Comparison of ENCODE assay signal across 9 mouse cellular contexts in genomic region chr10:93888590-93888934, GRCm38 (mm10). TPM values are rescaled to one million over a fixed set of nuclear protein-coding genes. Genes with fewer than 3 reads are reported as not detected.
DNase-seq lines count a peak whose midpoint lies in the region; ATAC-seq and TF ChIP-seq lines count a peak whose summit lies in the region.
"Had no signal": no experiment of that assay in that cellular context is flagged by ENCODE, and none has a peak within 500 bp of the region (broad histone marks: within the 10 kb centered on the region; RNA-seq: fewer than 3 reads in every experiment).

No protein-coding gene starts in this region.

- peak overlapping the region; percentile 94 for H3K4me3 ChIP-seq in lung, embryonic 15.5 days
- peak overlapping the region; percentile 99 for H3K4me3 ChIP-seq in limb, embryonic 13.5 days
- H3K4me3 ChIP-seq in small intestine, adult 2 months (ENCODE audit: low read depth, low read length): peak overlapping the region; percentile 87

- H3K4me1 ChIP-seq in lung, embryonic 15.5 days: peaks cover 7% of the 10 kb centered on the region; the same call in 1 of the 2 replicates
- H3K4me1 ChIP-seq in limb, embryonic 13.5 days: peaks cover 12% of the 10 kb centered on the region
- H3K4me1 ChIP-seq in small intestine, adult 2 months (ENCODE audit: control insufficient read depth, insufficient read depth, insufficient read length, low read length): no peaks in the 10 kb centered on the region

- H3K27me3 ChIP-seq in lung, embryonic 15.5 days: no peaks in the 10 kb centered on the region
- no peaks in the 10 kb centered on the region for H3K27me3 ChIP-seq in limb, embryonic 13.5 days
- H3K27me3 ChIP-seq in small intestine, adult 2 months (ENCODE audit: control insufficient read depth, insufficient read depth, low read length): no peaks in the 10 kb centered on the region

- H3K9ac ChIP-seq in lung, embryonic 15.5 days: peak overlapping the region; percentile 96
- H3K9ac ChIP-seq in limb, embryonic 13.5 days: peak overlapping the region; percentile 96

- no peak for DNase-seq in lung, postnatal 4 days
- no peak for DNase-seq in thymus, postnatal 0 days (ENCODE audit: low spot score)
- no peak for DNase-seq in adrenal gland, adult 8-10 months

- TF ChIP-seq CTCF in small intestine, adult 2 months (IDR thresholded peaks at IDR 0.05; ENCODE audit: extremely low read depth, insufficient read length, insufficient replicate concordance, low read depth, low read length): no peak

- TF ChIP-seq POLR2A in small intestine, adult 2 months (IDR thresholded peaks at IDR 0.05; ENCODE audit: low read depth, low read length): no peak

- no peak for ATAC-seq in lung, embryonic 15.5 days (ENCODE audit: borderline replicate concordance, extremely low read depth, low FRiP score, low TSS enrichment)
- ATAC-seq in erythroblast, adult 5-6 weeks (replicated peaks; ENCODE audit: low FRiP score, poor library complexity, severe bottlenecking): 0 out of 2 replicates have a peak, but pooled peaks have one; percentile 0
- ATAC-seq in limb, embryonic 13.5 days (ENCODE audit: low FRiP score, low read depth): no peak
- ATAC-seq in monocyte, adult 5-6 weeks (replicated peaks; ENCODE audit: insufficient number of reproducible peaks, low FRiP score, low TSS enrichment, poor library complexity, severe bottlenecking): no peak

- WGBS in lung, embryonic 15.5 days: 12% methylated on average over 10 of the region's 10 CpGs
- 17% methylated on average over 10 of the region's 10 CpGs for WGBS in limb, embryonic 13.5 days
- 7% methylated on average over 10 of the region's 10 CpGs for WGBS in small intestine, adult 2 months

- peak overlapping the region; percentile 80; the same call in 1 of the 2 replicates for H3K27ac ChIP-seq in lung, embryonic 15.5 days
- no peak overlapping the region for H3K27ac ChIP-seq in limb, embryonic 13.5 days
- H3K27ac ChIP-seq in small intestine, adult 2 months (ENCODE audit: insufficient read depth, low read depth, low read length): no peak overlapping the region

- peaks cover 29% of the 10 kb centered on the region for H3K36me3 ChIP-seq in lung, embryonic 15.5 days
- peaks cover 35% of the 10 kb centered on the region for H3K36me3 ChIP-seq in limb, embryonic 13.5 days
- H3K36me3 ChIP-seq in small intestine, adult 2 months (ENCODE audit: control insufficient read depth, insufficient read depth, low read length): peaks cover 15% of the 10 kb centered on the region

- H3K4me2 ChIP-seq in lung, embryonic 15.5 days: peak overlapping the region; percentile 81
- peak overlapping the region; percentile 92 for H3K4me2 ChIP-seq in limb, embryonic 13.5 days (replicated peaks)

- no peaks in the 10 kb centered on the region for H3K9me3 ChIP-seq in lung, embryonic 15.5 days
- no peaks in the 10 kb centered on the region for H3K9me3 ChIP-seq in limb, embryonic 13.5 days

RNA-seq across cellular contexts. Expression of gene Metap2, which starts 8.3 kb away (rescaled TPM):
- 172 and 180 TPM in 2 replicates for polyA plus RNA-seq in lung, embryonic 15.5 days (2015; fragmentation: Nextera tagmentation; extraction: Ambion mirVana)
- total RNA-seq in erythroblast, adult 5-6 weeks (2015; ENCODE audit: low replicate concordance): 2,780 and 3,362 TPM in 2 replicates
- 4,625 and 6,978 TPM in 2 replicates for total RNA-seq in erythroblast, adult 5-6 weeks (2017; ENCODE audit: low replicate concordance)
- 188 and 194 TPM in 2 replicates for polyA plus RNA-seq in limb, embryonic 13.5 days (2015; fragmentation: Nextera tagmentation; extraction: Ambion mirVana)
- polyA plus RNA-seq in small intestine, adult 2 months (2012; rRNA removed): 4.9 and 9.5 TPM in 2 replicates
- 120 to 140 TPM (median 133 TPM) in 3 replicates for total RNA-seq in monocyte, adult 5-6 weeks (2017)
- polyA plus RNA-seq in thymus, postnatal 0 days (2015; fragmentation: Nextera tagmentation; extraction: Ambion mirVana): 261 and 268 TPM in 2 replicates
- total RNA-seq in adrenal gland, adult 8-10 months (2022): 100 to 1,000 TPM; 159 to 224 (median 194) TPM

RNA-seq across cellular contexts. Expression of gene Usp44, which starts 57.2 kb away (rescaled TPM):
- polyA plus RNA-seq in lung, embryonic 15.5 days (2015; fragmentation: Nextera tagmentation; extraction: Ambion mirVana): 0.29 and 0.30 TPM in 2 replicates
- not detected in 2 replicates for total RNA-seq in erythroblast, adult 5-6 weeks (2015; ENCODE audit: low replicate concordance)
- total RNA-seq in erythroblast, adult 5-6 weeks (2017; ENCODE audit: low replicate concordance): 0.28 TPM in 1 of 2 replicates, not detected in the other
- 0.88 and 1.2 TPM in 2 replicates for polyA plus RNA-seq in limb, embryonic 13.5 days (2015; fragmentation: Nextera tagmentation; extraction: Ambion mirVana)
- 0.16 TPM in 1 of 2 replicates, not detected in the other for polyA plus RNA-seq in small intestine, adult 2 months (2012; rRNA removed)
- 0.29 TPM in 1 of 3 replicates, not detected in the others for total RNA-seq in monocyte, adult 5-6 weeks (2017)
- 3.0 and 3.4 TPM in 2 replicates for polyA plus RNA-seq in thymus, postnatal 0 days (2015; fragmentation: Nextera tagmentation; extraction: Ambion mirVana)
- total RNA-seq in adrenal gland, adult 8-10 months (2022): not detected
- total RNA-seq: neutrophil, adult 5-6 weeks had no signal

Comparison
In these comparisons a context has a peak if more than half of its experiments do, and no peak if none do; other contexts are left out.
1. RNA of gene Metap2, which starts 8.3 kb away (polyA plus RNA-seq): 261 to 268 TPM in thymus, postnatal 0 days, 188 to 194 TPM in limb, embryonic 13.5 days and 172 to 180 TPM in lung, embryonic 15.5 days; 4.9 to 9.5 TPM in small intestine, adult 2 months; every median in the first group is over 10 times any median in the second.
2. Peak in every context shown above with its lines, with median percentiles within 50 percentile points of each other: H3K4me3 ChIP-seq.